ENCODE assay signal across 24 mouse cellular contexts in genomic region chr2:75723481-75723880, GRCm38 (mm10).
"Had no signal": no experiment of that assay in that cellular context is flagged by ENCODE, and none has a peak within 500 bp of the region (broad histone marks: within the 10 kb centered on the region; RNA-seq: fewer than 3 reads in every experiment).

No protein-coding gene starts in this region.

- H3K9me3 ChIP-seq: heart, embryonic 10.5 days; heart, embryonic 12.5 days; hindbrain, embryonic 10.5 days; hindbrain, embryonic 12.5 days; limb, embryonic 13.5 days; limb, embryonic 15.5 days; liver, embryonic 13.5 days; liver, embryonic 15.5 days had no signal

- H3K9ac ChIP-seq: heart, embryonic 12.5 days; hindbrain, embryonic 12.5 days; hindbrain, embryonic 14.5 days; limb, embryonic 13.5 days; limb, embryonic 15.5 days; liver, embryonic 13.5 days; liver, embryonic 15.5 days had no signal

- H3K27me3 ChIP-seq: heart, embryonic 12.5 days; hindbrain, embryonic 12.5 days; limb, embryonic 13.5 days; limb, embryonic 15.5 days; liver, embryonic 13.5 days; liver, embryonic 15.5 days had no signal

- H3K36me3 ChIP-seq: heart, embryonic 10.5 days; heart, embryonic 12.5 days; hindbrain, embryonic 10.5 days; hindbrain, embryonic 12.5 days; limb, embryonic 13.5 days; limb, embryonic 15.5 days; liver, embryonic 13.5 days; liver, embryonic 15.5 days had no signal

- H3K4me3 ChIP-seq: gastrocnemius, adult 2 months; heart, embryonic 10.5 days; heart, embryonic 12.5 days; hindbrain, embryonic 10.5 days; hindbrain, embryonic 12.5 days; limb, embryonic 13.5 days; limb, embryonic 15.5 days; liver, embryonic 13.5 days; liver, embryonic 15.5 days had no signal

- DNase-seq: gastrocnemius, adult 2 months; gastrocnemius, postnatal 10 days; gastrocnemius, postnatal 25 days; heart, adult 18-20 months; heart, postnatal 10 days; heart, postnatal 4 days; kidney, adult 18-20 months; kidney, adult 8-10 months; kidney, postnatal 14 days; kidney, postnatal 36 days; layer of hippocampus, adult 9-11 months; layer of hippocampus, postnatal 36 days; left cerebral cortex, postnatal 4 days; liver, embryonic 13.5 days had no signal

- H3K4me2 ChIP-seq: heart, embryonic 12.5 days; hindbrain, embryonic 12.5 days; hindbrain, embryonic 14.5 days; limb, embryonic 13.5 days; limb, embryonic 15.5 days; liver, embryonic 13.5 days; liver, embryonic 15.5 days had no signal

- H3K27ac ChIP-seq: gastrocnemius, adult 2 months; heart, embryonic 10.5 days; hindbrain, embryonic 10.5 days; hindbrain, embryonic 12.5 days; hindbrain, embryonic 14.5 days; kidney, postnatal 0 days; limb, embryonic 13.5 days; limb, embryonic 15.5 days; liver, embryonic 13.5 days; liver, embryonic 15.5 days had no signal

- ATAC-seq: hindbrain, embryonic 16.5 days had no signal

- H3K4me1 ChIP-seq: heart, embryonic 10.5 days; heart, embryonic 12.5 days; hindbrain, embryonic 10.5 days; hindbrain, embryonic 12.5 days; limb, embryonic 13.5 days; limb, embryonic 15.5 days; liver, embryonic 13.5 days; liver, embryonic 15.5 days had no signal
